Mouse (Mus musculus) spleen, adult 2 months (tissue): Measurements from ENCODE around the gene Ankrd44.

Experiments
- CTCF ChIP-seq: fragments of 200-500 bp; IDR thresholded peaks from 2 replicates; pipeline ENCODE4 v1.5.1; 2011; ENCODE audit warnings: mild to moderate bottlenecking, inconsistent platforms; ENCODE audit not compliant: insufficient read depth, insufficient read length, insufficient replicate concordance; ENCODE audit errors: extremely low read depth
- POLR2A ChIP-seq: fragments of 200-500 bp; IDR thresholded peaks from 2 replicates; pipeline ENCODE4 v1.6.1; 2011; ENCODE audit warnings: low read depth, low read length, inconsistent platforms

- TF ChIP-seq POLR2A, result no peak
- no peak for TF ChIP-seq CTCF
These were observed 218.9 kb downstream of the Ankrd44 start for GRCm38 (mm10) chr1:54707036-54707887.
